Mouse (Mus musculus) ovary, postnatal 10 days (tissue): ENCODE data around the gene Timm22.

Experiments
- DNase-seq: peaks from one replicate; pipeline ENCODE4 v3.0.0; 2022; ENCODE audit warnings: low spot score

Timm22 gene

DNA sequence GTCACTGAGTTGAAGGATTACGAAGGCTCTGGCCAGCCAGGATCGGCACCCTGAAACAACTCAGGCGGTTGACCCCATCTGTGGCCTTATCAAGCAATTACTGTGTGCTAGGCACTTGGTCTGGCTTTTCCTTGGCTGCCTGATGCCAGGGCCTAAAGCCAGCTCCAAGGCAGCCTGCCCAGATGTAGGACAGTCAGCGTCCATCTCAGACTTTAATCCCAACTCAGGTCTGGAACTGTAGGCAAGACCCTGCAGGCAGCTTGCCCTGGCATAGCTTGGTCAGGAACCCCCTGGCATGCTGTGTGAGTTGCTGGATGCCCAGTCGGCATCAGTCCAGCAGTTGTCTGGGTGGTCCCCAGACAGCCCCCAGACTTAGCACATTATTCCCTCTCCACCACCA is 29.3 kb downstream of the Timm22 start:
- no peak for DNase-seq

DNA sequence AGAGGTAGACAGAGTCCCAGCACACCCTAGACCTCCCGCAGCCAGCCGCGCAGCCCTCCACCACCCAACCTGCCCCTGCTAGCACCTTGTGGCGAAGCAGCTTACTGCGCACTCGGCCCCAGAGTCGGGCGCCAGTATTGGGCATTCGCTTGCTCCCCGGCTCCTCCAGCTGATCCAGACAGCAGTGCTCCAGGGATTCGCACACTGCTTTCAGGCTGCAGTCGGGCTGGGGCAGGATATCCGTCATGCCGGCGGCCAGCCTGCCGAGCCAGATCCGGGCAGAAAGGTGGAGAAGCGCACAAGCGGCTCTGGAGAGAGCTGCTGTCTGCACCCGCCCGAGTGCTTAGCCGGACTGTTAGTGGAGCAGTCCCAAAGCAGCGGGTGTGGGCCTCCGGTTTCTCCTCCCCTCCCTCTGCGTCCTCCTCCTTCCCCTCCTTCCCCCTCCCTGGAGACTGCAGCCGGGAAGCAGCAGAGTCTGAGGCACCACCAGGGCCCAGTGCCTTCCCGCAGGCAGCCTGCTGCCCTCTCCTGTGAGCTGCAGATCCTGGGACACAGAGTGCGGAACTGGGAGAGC is 30.2 kb downstream of the Timm22 start:
- DNase-seq, result peak; percentile 36

DNA sequence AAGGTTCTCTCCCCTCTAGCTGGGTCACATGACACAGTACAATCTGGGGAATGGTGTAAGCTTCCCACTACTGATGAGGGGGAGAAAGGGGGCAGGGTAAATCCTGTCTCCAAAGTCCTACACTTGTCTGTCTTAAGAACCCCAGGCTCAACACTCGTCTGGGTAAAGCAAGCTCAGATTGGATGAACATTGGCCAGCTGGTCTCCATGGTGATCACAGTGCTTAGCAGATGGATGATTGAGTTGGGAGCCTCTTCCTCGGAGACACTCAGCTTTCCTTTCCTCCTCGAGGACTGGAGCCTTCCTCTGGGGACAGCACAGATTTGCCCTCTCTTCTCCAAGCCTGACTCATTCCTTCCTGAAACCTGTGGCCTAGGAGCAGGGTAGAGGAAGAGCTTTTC is 32.9 kb downstream of the Timm22 start:
- DNase-seq, result no peak

DNA sequence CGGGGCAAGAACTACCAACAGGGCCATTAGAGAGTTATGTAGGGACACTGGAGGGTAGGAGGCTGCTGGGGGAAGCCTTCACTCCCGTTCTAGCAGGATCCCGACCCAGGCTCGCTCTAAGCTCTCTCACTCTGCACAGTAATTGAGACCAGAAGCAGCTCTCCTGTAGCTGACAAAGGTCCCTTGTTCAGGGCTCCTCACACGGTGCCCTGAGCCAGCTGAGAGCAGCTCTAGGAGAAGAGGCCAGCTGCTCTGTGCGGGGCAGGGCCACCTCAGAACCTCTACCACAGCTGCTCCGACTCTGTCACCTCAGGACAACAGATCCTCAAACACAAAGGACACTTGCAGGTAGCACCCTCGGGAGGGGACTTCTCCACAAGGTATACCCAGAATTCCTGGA is 38.7 kb downstream of the Timm22 start:
- DNase-seq, result no peak

DNA sequence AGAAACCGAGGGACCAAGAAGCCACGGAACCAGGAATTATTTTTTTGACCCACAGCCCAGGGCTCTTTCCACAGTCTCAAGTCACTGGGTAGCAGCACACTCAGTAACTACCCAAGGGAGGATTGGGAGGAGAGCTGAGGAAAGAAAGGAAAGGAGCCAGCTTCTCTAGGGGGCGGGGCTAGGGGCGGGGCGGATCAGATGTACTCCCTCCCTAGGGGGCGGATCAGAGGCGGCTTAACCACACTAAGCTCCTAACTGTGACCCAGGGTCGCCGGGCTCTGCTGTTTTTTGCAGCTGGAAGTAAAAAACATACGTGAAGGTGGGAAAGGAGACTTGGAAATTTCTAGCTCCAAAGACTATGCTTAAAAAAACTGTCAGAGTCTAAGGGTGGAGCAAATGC is 39.5 kb downstream of the Timm22 start:
- DNase-seq, result no peak

DNA sequence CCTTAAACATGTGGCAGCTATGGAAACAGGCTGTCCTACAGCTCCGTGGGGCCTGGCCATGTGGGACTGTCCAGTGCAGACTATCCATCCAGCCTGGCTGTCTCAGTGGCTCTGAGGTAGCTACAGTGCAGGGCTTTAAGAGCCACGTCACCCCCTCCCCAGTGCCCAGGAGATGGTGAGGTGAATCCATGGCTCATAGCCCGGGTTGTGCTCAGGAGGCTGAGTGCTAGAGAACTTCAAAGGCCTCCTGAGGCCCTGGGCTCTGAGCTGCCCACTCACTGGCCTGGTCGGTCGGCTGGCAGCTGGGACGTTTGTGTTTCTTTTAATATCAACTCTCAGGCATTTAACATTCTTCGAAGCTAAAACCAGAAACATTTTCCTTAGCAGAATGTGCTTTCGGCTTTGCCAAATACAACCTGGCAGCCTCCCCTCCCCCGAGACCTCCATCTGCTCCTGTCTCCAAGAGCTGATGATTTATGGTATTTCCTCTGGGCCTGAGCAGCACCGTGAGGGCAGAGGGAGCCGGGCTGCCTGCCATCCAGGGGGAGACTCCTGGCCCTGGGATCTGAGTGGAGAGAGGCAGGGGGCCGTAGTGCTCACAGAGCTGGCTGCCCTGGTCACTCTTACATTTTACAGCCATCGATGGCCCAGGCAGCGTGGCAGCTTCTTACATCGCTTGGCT is 42.9 kb downstream of the Timm22 start:
- DNase-seq, result peak; percentile 33

DNA sequence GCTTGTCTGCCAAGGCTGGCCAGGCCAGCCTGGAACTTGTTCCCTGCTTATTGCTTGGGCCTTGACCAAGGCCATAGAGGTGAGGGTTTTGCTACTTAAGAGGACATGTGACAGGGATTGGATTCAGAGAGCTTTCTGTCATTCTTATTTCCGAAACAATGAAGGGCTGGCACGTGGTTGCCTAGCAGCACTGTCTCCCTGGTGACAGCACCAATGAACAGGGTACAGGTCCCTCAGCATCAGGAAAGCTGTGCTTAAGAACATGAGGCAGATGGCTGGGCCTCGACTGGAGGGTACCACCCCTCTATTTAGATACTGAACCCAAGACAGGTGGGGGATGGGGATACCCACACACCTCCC is 43.4 kb downstream of the Timm22 start:
- DNase-seq, result no peak

DNA sequence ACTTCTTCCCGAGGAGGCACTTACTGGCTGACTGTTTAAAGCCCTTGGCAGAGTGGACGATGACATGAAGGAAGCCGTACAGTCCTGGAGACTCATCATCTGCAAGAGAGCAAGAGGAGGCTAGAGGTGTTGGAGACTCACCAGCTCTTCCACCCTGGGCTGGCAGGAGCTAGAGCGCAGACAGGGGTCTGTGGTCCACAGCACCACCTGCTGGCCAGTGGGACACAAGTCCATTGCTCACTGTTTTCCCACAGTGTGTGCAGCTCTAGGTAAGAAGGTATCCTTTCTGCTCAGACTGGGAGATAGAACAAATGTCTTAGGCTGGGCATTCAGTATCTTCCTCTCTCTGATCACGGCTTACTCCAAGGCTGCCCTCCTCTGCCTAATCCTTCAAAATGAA is 47.7 kb downstream of the Timm22 start:
- peak; percentile 38 for DNase-seq

DNA sequence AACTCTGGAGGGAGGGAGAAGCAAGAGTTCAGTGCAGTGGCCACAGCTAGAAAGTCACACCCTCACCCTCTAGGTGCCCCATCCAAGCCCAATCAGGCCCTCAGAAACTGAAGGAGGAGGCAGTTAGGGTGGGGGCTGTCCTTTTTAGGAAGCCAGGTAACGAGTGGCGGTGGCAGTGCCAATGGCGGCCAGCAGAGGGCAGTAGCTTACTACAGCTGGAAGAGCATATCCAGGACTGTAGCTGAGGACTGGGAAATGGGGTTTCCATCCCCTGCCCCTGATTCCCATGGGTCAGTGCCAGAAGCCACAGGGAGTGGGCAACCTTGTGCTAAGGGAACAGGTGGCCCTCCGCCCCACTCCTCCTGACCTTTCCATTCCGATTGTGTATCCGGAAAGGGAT is 49.5 kb downstream of the Timm22 start:
- DNase-seq, result peak; percentile 81

DNA sequence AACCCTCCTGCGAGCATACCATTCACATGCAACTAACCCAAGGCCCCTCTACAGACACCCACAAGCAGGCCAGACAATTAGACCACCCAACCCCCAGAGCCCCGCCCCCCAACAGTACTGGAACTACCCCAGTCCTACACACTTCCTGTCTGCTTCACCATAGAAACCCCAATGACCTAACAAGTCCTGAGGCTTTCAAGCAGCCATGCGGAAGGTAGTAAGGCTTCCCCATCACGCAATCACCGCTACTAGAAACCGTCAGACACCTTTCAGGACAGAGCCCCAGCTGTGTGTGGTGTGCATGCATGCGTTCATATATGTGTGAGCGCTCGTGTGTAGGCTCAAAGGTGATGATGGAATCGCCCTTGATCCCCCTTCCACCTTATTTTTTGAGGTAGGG is 50.1 kb downstream of the Timm22 start:
- DNase-seq, result no peak

DNA sequence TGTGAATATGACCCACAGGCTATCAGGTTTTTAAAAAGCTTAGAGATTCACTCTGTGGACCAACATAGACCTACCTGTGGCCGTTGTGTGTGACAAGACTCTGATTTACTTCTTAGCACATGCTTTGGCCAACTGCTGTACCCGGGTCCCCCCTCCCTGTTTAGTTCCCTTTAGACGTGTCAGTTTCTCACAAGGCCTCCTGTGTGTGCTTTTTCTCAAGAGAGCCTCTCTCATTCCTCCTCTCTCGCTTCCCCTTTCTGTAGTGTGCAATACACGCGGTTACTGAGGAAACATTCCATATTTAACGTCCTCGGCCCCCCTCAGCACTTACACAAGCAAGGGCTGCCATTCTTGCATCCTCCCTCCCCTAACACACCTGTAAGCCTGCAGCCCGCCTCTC is 52.0 kb downstream of the Timm22 start:
- DNase-seq, result no peak

DNA sequence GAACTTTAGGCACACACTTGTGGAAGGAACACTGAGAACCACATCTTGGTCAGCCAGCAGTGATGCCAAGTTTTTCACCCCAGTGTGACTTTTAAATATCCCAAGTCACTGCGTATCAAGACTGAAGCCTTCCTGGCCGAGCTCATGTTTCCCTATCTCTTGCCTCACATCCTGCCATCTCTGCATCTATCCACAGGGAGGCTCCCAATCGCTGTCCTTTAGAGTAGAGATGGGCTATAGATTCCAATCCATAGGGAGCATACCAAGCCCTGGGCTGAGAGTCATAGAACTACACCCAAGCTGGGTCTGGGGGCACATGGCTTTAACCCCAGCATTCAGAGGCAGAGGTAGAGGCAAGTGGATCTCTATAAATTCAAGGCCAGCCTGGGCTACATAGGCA is 52.7 kb downstream of the Timm22 start:
- no peak for DNase-seq

DNA sequence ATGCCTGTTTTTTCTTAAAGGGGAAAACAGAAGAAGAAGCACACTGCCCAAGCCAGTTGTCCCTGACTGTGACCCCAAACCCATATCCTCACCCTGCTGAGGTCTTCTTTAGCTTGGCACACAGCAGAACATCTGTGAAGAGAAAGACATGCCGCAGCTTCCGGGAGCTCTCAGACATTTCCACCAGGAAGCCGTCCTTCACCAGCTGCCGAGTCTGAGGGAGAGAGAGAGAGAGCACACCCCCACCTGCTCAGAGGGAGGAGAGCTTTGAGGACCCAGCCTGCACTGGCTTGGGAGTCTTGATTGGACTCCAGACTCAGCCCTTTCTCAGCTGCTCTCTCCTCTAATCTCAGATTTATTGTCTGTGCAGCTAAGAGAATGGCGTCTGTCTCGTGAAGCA is 54.4 kb downstream of the Timm22 start:
- DNase-seq, result no peak

DNA sequence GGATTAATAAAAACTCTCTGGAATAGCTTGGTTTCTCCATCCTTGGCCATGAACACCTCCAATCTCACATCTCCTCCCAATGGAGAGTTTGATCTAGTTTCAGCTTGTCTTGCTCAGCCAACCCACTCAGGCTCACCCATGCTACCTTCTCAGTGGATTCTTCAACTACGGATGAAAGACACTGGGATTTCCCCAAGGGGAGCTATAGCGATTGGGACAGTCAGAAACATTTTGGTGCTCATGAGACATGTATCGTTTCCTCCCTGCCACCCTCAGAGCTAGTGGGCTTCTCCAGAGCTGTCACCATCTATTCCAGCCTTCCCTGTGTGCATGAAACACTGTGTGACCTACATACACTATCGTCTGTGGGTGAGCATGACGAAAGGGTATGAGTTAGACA is 54.9 kb downstream of the Timm22 start:
- DNase-seq, result no peak

DNA sequence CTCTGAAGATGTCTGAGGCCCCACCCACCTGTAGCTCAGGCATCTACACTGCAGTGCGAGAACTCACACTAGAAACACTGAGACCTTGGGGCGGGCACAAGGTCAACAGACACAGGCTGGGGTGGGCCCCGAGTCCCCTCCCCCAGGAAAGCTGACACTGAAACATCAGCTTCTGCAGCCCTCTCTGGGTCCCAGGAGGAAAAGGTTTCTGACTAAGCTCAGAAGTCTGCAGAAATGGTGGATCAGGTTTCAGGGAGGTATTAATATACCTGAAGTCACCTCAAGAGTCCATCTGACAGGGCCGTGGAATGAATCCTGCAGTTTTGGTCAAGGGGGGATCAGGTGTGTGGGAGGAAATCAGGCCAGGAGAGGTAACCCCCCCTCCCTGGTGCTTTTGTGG is 59.1 kb downstream of the Timm22 start:
- no peak for DNase-seq
